Mouse (Mus musculus) myocyte (in vitro differentiated cells): ENCODE results near the gene Xrcc6.

Source experiments
- CEBPB ChIP-seq: IDR thresholded peaks from 2 replicates; pipeline ENCODE4 v1.6.1; 2011; ENCODE audit warnings: mild to moderate bottlenecking, moderate library complexity; ENCODE audit not compliant: poor library complexity, insufficient read depth, severe bottlenecking
- E2F4 ChIP-seq: IDR thresholded peaks from one replicate; pipeline ENCODE4 v1.6.1; 2011; ENCODE audit warnings: mild to moderate bottlenecking, control low read depth, moderate library complexity; ENCODE audit not compliant: insufficient read depth
- MAX ChIP-seq: IDR thresholded peaks from one replicate; pipeline ENCODE4 v1.6.1; 2011; ENCODE audit warnings: low read depth, mild to moderate bottlenecking, control low read depth
- MYOG ChIP-seq, 3 experiments: IDR thresholded peaks; one replicate each; pipeline ENCODE4 v1.6.1; 2011; ENCODE audit warnings: control low read depth in 2 of 3, low read depth in 2 of 3, mild to moderate bottlenecking in 2 of 3; ENCODE audit not compliant: insufficient read length in 2 of 3, control insufficient read depth in 1 of 3, insufficient read depth in 1 of 3
- POLR2A ChIP-seq: IDR thresholded peaks from one replicate; pipeline ENCODE4 v1.6.1; 2011; ENCODE audit warnings: low read depth, mild to moderate bottlenecking, control low read depth, moderate library complexity; ENCODE audit not compliant: insufficient read length
- REST ChIP-seq: IDR thresholded peaks from one replicate; pipeline ENCODE4 v1.6.1; 2011; ENCODE audit warnings: mild to moderate bottlenecking, control low read depth, moderate library complexity; ENCODE audit not compliant: insufficient read depth, insufficient read length
- TCF12 ChIP-seq: IDR thresholded peaks from one replicate; pipeline ENCODE4 v1.6.1; 2011; ENCODE audit warnings: mild to moderate bottlenecking, control low read depth; ENCODE audit not compliant: poor library complexity, insufficient read depth, severe bottlenecking
- TCF3 ChIP-seq: IDR thresholded peaks from one replicate; pipeline ENCODE4 v1.6.1; 2011; ENCODE audit warnings: low read depth, control low read depth; ENCODE audit not compliant: insufficient read length

GRCm38 (mm10) chr15:82004257-82004656, 16.6 kb downstream of the Xrcc6 start:
- TF ChIP-seq MAX (no peak), POLR2A (no peak), E2F4 (no peak), MYOG (IDR thresholded peaks at IDR 0.05; ENCODE audit: control insufficient read depth in 1 of 3, insufficient read depth in 1 of 3, insufficient read length in 2 of 3, low read depth in 2 of 3) (no peak), REST (no peak), TCF3 (no peak), CEBPB (no peak), TCF12 (no peak)
